Mouse (Mus musculus) erythroid progenitor cell, adult 5-6 weeks (primary cell): ENCODE results near the gene Grk1. TPM values are rescaled to one million over a fixed set of nuclear protein-coding genes. Genes with fewer than 3 reads are reported as not detected.
A peak's percentile ranks its signal among the peaks of the same experiment; 100 is the strongest.

Source experiments
- ATAC-seq: replicated peaks from 2 replicates; pipeline ENCODE4 v1.8.0; 2016; ENCODE audit warnings: moderate number of reproducible peaks, mild to moderate bottlenecking, moderate TSS enrichment, inconsistent platforms; ENCODE audit not compliant: poor library complexity, low FRiP score, severe bottlenecking
- total RNA-seq, 2 experiments: library from RNA; stranded (forward) in 1 of 2; stranded (reverse) in 1 of 2; fragments of 150-400 nt in 1 of 2; fragments of 186-747, 209-891 nt in 1 of 2; gene quantifications; 2 replicates each; pipeline versions ENCODE4 v1.2.3 to v1.2.4; 2015 to 2017; ENCODE audit warnings: low replicate concordance in 2 of 2

Grk1 gene
- total RNA-seq (2015; ENCODE audit: low replicate concordance) (0.36 TPM in 1 of 2 replicates, not detected in the other), total RNA-seq (2017; ENCODE audit: low replicate concordance) (0.13 TPM in 1 of 2 replicates, not detected in the other)

DNA sequence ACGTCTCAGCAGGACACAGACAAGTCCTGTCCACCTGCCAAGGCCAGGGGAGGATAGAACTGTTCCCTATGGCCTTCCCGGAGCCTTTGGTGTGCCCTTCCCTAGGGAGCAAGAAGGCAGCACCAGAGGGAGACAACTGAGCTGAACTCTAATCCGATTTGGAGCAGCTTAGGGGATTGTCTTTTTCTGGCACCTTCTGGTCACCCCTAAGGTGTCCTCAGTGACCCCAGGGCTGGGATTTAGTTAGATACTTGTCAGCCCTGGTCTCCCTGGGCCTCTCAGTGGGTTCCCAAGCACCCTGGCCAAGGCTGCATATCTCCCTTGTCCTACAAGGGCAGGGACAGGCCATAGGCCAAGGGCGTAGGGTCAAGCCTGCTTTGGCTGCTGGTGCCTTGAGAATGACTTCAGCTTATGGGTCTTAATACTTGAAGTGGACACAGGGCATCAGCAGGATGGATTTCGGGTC lies at the start of gene Grk1:
Grk1 (plus strand) TSS at position 416 of the 466 bp plus-strand sequence.
- ATAC-seq = no peak

DNA sequence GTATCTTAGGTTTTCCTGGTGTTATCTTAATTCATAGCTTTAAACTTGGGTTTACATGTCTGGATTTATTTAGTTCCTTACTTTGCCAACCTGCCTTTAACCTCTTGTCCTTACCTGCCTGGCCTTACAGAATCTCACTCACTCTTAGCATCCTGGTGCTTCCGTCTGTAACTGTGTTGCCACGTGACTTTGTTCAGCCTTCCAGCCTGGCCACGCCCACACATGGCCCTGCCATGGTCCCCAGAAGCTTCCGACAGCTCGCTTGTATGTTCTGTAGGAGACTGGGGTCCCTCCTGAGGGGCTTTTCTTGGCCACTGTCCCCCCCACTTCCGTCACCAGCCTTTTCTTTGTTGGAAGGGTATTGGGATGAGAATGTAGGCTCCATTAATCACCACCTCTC lies 48.7 kb upstream of the Grk1 start:
- no peak for ATAC-seq

DNA sequence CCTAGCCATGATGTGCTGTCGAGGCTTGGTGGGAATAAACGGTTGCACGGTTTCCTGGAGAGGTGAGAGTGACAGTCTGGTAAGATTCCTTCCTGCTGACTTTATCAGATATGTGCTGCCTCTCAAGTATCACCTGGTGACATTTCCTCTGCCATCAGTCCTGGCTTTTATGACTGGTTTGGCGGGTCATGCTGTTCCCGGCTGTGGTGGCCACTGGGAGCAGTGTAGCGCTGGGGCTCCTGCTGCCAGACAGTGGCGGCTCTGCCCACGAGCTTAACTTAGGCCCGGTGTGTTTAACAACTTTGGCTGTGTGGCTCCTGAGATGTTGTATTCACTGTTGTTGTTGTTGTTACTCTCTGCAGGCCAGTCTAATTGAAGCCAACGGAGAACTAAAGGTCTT lies 48.2 kb upstream of the Grk1 start:
- ATAC-seq = no peak

DNA sequence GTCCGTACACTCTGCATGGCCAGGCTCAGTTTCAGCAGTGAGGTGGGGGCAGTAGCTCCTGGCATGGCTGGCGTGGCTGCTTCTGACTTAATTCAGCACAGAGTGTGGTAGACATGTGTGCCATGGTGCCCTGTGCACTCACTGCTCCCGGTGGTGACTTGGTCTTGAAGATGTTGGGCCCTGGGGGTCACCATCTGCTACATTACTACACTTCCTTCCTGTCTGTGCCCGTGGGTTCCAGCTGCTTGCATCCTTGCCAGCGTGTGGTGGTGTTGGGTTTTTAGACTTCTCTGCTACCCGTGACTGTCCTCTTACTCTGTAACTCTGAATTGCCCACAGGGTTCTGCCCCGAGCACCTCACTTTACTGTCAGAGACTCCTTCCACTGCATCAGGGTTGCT lies 44.7 kb upstream of the Grk1 start:
- ATAC-seq = no peak

DNA sequence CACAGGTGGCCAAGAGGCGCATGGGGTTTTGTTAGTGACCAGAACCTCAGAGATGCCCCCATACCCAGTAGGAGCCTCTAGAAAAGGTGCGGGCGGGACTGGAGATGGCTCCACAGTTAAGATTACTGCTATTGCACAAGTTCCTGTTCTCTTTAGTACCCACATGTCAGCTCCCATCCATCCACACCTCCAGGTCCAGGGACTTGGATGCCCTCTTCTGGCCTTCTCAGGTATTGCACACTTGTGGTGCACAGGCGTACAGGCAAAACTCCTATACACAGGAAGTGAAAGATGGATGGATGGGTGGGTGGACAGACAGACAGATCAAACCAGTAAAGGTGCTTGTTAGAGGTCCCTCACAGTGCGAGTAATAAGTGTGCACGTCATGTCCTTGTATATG lies 43.0 kb upstream of the Grk1 start:
- no peak for ATAC-seq

DNA sequence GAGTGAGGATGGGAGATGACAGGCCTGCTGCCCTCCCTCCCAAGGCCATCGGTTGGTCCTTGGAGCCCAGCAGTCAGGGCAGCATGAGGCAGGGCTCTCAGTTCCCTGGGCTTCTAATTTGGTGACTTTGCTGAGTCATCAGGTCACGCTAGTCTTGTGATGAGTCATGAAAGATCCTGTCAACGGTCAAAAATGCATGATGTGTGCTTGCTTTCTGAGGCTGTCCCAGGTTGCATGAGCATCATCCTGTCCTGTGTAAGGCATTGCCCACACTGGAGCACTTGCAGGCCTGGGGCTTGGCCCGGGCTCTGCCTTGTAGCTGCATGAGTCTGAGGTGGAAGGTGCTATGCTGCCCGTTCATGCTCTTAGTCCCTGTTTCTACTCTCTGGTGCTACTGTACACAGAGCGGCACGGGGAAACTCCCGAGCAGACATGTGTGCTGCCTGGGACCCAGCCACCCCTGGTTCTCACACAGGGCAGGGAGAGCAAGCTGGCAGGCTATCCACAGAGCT lies 31.7 kb upstream of the Grk1 start:
- ATAC-seq = peak; percentile 37; the same call in 1 of the 2 replicates

DNA sequence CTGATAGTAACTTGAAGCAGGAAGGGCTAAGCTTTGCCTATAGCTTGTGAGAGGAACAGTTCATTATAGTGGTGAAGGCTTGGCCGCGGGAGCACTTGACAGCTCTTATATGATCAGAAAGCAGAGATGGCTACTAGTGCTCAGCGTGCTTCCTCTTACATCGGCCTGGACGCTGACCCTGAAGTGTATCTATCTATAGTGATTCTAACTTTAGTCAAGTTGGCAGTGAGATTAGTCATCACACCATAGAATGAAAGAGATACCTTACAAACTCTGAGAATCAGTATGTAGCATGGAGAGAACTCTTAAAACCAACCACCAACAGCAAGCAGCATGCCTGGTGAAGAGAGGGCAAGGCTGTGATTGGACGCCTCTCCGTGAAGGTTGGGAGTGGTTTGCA lies 23.3 kb upstream of the Grk1 start:
- no peak for ATAC-seq

DNA sequence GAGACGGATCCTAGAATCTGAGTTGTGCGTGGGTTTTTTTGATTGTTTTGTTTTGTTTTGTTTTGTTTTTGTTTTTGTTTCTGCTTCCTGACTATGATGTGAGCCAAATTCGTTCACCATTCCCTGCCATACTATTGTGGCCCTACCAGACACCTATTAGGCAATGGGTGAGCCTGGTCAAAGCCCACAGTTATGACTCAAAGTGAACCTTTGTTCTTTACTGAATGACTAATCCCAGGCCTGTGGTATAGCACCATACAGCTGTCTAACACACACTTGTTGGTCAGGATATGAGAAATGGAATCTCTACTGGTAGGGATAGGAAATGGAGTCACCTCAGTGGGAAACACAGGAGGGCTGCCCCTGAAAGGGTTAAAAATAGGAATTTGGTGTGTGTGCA lies 22.3 kb upstream of the Grk1 start:
- ATAC-seq = no peak

DNA sequence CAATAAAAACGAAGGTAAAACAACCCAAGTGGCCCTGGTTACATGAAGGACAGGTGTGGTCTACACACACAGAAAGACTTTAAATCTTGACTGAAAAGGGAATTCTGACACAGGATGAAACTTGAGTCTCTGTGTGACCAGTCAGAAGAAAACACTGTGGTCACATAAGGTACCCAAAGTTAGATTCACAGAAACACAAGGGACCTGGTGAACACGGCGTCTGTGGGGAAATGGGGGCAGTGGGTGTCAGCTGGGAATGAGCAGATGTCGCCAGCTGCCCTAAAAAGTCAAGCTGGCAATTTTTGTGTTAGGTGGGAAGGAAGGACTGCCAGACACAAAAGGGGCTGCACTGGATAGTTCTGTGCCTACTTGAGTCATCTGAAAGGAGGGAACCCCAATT lies 21.9 kb upstream of the Grk1 start:
- ATAC-seq = no peak

DNA sequence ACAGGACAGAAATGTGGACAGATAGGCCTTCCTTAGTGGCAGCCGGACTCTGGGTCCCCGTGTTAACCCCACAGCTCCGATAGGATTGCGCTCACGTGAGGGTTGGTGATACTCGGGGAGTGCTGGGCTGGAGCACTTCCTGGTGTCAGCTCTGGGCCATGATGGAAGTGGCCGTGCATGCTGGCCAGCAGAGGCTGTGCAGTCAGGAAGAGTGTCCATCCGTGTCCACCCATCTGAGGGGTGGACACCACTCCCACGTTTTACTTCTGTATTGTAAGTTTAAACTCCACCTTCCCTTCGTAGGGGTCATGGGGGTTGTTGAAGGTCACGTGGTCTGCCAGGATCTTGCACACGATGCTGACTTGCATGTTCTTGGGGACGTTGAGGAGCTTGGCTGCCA lies 18.5 kb upstream of the Grk1 start:
- no peak for ATAC-seq

DNA sequence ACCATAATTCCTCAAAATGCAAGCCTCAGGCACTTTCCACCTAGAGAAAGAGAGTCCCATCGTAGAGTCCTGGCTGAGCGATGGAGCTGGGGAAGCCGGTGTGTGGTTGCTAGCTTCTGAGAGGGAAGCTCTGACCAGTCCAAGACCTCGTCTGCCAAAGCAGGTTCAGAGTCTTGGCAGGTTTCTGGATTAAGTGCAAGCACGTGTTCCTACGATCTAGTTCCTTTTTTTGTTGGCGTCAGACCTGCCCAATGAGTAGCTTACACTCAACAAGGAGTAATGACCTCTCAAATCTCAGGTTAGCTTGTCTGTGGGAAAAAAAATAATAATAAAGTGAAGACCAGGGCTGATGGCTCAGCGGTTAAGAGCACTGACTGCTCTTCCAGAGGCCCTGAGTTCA lies 17.2 kb upstream of the Grk1 start:
- ATAC-seq = no peak

DNA sequence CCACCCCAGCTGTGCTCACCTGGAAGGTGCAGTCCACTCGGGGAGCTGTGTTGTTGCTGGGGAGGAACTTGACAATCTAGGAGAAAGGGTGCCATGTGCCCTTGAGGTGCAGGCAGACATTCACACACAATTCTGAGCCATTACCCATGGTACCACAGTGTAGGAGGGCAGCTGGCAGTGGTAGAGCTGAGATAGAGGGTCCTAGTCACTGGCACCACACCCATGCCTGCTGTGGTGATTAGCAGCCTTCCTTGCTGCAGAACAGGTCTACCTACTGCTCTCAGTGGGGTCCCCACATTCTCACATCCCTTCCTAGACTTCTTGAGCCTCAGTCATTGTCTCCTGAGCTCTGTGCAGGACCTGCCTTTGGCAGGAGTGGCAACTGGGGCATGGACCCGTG lies 16.1 kb upstream of the Grk1 start:
- ATAC-seq = no peak

DNA sequence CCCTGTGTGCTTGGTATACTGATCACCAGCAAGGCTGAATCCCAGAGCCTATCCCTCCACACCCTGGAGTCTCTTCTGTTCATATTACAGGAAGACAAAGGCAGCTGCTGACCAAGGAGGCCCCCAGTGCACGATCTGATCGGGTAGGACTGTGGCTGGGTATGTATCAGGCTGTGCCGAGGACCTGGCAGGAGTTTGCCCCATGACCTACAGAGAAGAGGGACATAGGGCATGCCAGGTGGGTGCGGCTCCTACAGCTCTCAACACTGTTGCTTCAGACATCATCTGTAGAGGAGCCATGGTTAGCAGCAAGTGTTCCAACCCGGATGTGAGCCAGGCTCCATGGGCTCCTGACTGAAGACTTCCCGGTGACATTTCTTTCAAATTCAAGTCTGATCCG lies 11.0 kb upstream of the Grk1 start:
- no peak for ATAC-seq

DNA sequence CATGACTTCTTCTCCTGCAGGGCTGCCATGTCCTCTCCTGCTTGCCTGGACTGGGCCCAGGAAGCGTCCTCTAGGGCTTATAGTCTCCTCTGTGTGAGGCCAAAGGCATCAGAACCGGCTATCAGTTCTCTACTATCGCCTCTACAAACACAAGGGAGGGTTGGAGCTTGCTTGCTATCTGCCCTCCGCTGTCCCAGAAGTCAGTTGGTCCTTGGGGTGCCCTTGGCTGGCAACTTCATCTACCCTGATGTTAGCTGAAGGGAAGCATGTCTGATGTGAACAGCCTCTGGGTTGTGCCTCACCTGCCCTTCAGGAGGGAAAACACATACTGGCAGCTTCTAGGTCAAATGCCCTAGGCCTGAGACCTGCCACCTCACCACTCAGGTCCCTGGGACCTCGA lies 8.2 kb upstream of the Grk1 start, which contains the start of gene Atp4b:
Atp4b (minus strand) TSS at position 101 of the 400 bp plus-strand sequence.
- no peak for ATAC-seq

DNA sequence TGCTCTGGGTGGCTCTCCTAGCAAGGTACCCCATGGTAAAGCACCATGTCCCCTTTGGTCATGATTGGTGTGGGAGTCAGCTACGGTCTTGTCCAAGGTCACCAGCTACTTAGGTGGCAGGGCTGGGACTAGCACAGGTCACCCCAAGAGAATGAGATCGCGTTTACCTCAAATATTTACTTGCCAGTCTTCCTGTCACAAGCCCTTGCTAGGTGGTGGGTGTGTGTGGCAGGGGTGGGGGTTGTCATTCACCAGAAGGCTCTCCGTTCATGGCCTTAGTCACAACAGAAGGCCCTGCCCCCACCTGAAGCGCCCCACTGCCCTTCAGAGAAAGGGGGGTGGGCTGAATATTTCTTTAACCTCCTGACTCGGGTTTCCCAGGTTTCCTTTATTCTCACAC lies 1.4 kb upstream of the Grk1 start:
- no peak for ATAC-seq

DNA sequence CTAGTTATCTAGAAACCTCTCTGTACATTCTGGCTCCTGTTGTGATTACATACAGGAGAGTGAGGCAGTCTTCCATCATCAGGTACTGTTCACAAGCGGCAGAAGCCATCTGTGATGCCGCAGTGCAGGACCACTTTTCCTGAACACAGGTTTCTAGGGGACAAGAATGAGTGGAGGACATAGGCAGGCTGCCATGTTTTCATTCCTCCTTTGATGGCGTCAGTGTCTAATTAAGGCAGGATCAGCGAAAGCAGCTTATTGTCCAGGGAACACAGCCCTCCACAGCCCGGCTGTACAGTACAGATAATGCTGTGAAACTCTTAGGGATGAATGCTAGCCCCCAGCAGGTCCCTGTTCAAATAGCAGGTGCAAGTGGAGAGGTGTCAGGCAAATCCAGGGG lies 1.1 kb downstream of the Grk1 start:
- ATAC-seq = no peak

DNA sequence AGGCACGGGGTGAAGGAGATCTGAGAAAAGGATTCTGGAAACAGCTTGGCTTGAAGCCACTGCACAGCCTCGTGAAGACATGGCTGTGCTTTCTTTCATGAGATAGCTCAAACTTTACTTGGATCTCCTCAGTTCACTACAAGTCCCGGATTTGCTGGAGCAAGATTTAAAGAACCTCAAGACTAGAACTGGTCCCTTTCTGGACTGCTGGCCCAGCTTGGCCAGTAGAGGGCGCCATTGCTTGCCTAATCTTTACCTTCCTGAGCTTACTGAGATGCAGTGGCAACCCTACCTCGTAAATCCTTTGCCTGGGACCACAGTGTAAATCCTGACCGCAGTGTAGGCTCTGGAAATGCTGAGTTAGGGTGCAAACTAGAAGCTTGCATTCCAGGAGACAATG lies 6.7 kb downstream of the Grk1 start:
- no peak for ATAC-seq

DNA sequence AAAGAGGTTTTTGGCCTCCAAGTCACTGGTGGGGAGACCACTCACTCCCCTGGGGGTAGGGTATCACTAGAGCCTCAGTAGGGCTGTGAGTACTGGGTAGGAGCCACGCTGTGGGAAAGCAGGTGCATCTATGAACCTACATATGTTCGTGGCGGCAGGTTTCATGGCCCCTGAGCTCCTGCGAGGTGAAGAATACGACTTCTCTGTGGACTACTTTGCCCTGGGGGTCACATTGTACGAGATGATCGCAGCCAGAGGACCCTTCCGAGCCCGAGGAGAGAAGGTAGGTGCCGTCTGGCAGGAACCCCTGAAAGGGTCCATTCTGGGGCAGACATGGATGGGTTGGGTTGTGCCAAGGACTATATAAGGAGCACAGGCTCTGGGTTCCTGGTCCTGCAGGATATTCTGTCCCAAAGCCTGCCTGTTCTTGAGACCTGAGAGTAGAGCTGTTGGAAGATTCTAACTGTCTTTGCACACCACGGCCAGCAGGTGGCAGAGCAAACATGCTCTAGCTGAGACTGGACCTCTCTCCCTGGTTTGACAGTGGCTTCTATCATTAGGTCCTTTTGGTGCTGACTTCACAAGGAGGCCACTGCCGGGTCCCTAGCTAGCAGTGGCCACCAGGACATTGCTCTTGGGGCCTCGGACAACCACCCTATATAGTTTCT lies 8.1 kb downstream of the Grk1 start:
- ATAC-seq = peak; percentile 56; the same call in 1 of the 2 replicates

DNA sequence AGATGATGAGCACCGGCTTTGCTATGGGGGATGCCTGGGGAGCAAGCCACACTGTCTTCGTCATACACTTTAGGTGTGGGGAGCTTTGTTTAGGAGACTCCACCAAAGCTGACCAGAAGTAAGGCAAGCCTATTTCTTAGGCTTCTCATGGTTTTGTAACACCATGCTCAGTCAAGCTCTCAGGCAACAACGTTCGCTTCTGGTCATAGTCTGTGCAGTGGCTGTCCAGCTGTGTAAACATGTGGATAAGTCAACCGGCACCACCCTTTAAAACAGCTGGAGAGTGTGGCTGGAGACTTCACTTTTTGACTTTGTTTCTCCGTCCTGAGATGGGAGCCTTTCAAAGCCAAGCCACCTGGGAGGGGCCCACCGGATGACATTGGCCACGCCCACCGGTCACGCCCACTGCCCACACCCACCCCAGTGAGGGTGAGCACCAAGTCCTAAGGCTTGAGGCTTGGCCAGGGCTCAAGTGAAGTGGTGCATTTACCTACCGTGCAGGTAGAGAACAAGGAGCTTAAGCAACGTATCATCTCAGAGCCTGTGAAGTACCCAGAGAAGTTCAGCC lies 9.0 kb downstream of the Grk1 start:
- no peak for ATAC-seq

DNA sequence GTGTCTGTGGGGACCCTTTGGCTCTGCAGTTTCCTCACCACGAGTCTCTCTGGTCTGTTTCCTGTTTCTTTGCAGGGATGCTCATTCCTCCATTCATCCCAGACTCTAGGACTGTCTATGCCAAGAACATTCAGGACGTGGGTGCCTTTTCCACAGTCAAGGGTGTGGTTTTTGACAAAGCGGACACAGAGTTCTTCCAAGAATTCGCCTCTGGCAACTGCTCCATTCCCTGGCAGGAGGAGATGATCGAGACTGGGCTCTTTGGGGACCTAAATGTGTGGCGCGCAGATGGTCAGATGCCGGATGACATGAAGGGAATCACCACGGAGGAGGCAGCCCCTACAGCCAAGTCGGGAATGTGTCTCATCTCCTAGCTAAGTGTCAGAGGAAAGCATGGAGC lies 11.0 kb downstream of the Grk1 start:
- ATAC-seq = no peak

DNA sequence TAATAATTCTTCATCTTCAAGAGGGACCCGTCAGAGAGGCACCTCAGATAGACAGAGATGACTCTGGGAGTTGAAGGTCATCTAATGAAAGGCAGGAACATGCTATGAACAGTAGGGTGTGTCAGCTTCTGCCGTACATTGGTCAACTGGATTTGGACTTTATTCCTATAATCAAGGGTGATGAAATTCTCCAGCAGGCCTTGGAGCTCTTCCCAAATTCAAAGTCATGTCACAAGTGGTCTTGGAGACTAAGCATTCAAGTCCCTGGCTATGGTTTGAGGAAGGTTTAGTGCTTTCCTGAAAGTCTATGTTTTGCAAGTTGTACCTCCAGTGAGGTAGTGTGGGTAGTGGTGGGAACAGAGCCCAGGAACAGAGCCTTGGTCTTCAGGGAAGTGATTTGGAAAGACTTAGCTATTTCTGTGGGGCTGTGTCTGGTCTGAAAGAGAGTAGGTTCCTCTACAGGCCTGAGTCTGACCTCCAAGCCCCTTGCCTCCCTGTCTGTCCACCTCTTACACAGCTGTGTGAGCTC lies 14.3 kb downstream of the Grk1 start:
- no peak for ATAC-seq
